ENCODE assay signal across 16 mouse cellular contexts in genomic region chr4:32056441-32056840, GRCm38 (mm10).
DNase-seq lines count a peak whose midpoint lies in the region; ATAC-seq and TF ChIP-seq lines count a peak whose summit lies in the region.
"Had no signal": no experiment of that assay in that cellular context is flagged by ENCODE, and none has a peak within 500 bp of the region (broad histone marks: within the 10 kb centered on the region; RNA-seq: fewer than 3 reads in every experiment).

No protein-coding gene starts in this region.

- H3K4me1 ChIP-seq in intestine, embryonic 14.5 days (replicated peaks; ENCODE audit: control insufficient read depth, insufficient read depth, low read length): 0 out of 2 replicates have a peak, but pooled peaks cover 5% of the 10 kb centered on the region
- H3K4me1 ChIP-seq in intestine, postnatal 0 days (replicated peaks; ENCODE audit: control insufficient read depth, insufficient read depth, low read length): no peaks in the 10 kb centered on the region; the same call in 1 of the 2 replicates
- no peaks in the 10 kb centered on the region for H3K4me1 ChIP-seq in intestine, embryonic 15.5 days (replicated peaks)
- no peaks in the 10 kb centered on the region for H3K4me1 ChIP-seq in stomach, postnatal 0 days (replicated peaks; ENCODE audit: control insufficient read depth, insufficient read depth)

- H3K27me3 ChIP-seq in intestine, embryonic 14.5 days (replicated peaks; ENCODE audit: control insufficient read depth, insufficient read depth, low read length): no peaks in the 10 kb centered on the region
- H3K27me3 ChIP-seq in intestine, postnatal 0 days (replicated peaks; ENCODE audit: control insufficient read depth, insufficient read depth, low read length): no peaks in the 10 kb centered on the region
- no peaks in the 10 kb centered on the region for H3K27me3 ChIP-seq in intestine, embryonic 15.5 days (replicated peaks)
- H3K27me3 ChIP-seq in stomach, postnatal 0 days (ENCODE audit: control insufficient read depth, insufficient read depth, low read length): no peaks in the 10 kb centered on the region
- H3K27me3 ChIP-seq: limb, embryonic 13.5 days; lung, embryonic 15.5 days; neural tube, embryonic 13.5 days had no signal

- no peak overlapping the region for H3K4me3 ChIP-seq in intestine, embryonic 14.5 days (ENCODE audit: low read depth, low read length)
- H3K4me3 ChIP-seq in intestine, postnatal 0 days (ENCODE audit: low read depth, low read length): no peak overlapping the region
- no peak overlapping the region for H3K4me3 ChIP-seq in intestine, embryonic 15.5 days (replicated peaks)
- no peak overlapping the region for H3K4me3 ChIP-seq in stomach, postnatal 0 days (ENCODE audit: low read depth, low read length)
- H3K4me3 ChIP-seq: erythroblast, embryonic 14.5 days; midbrain, embryonic 12.5 days had no signal

- H3K36me3 ChIP-seq in intestine, embryonic 14.5 days (ENCODE audit: control insufficient read depth, insufficient read depth, low read length): no peaks in the 10 kb centered on the region
- H3K36me3 ChIP-seq in intestine, postnatal 0 days (ENCODE audit: control insufficient read depth, insufficient read depth): no peaks in the 10 kb centered on the region
- no peaks in the 10 kb centered on the region for H3K36me3 ChIP-seq in intestine, embryonic 15.5 days
- H3K36me3 ChIP-seq in stomach, postnatal 0 days (ENCODE audit: control insufficient read depth, insufficient read depth, low read length): no peaks in the 10 kb centered on the region
- H3K36me3 ChIP-seq: limb, embryonic 13.5 days; lung, embryonic 15.5 days; midbrain, embryonic 12.5 days; neural tube, embryonic 13.5 days had no signal

- H3K9ac ChIP-seq in intestine, embryonic 14.5 days (ENCODE audit: low read length): no peak overlapping the region
- H3K9ac ChIP-seq in intestine, postnatal 0 days (ENCODE audit: low read depth, low read length): no peak overlapping the region
- H3K9ac ChIP-seq in intestine, embryonic 15.5 days: no peak overlapping the region
- no peak overlapping the region for H3K9ac ChIP-seq in stomach, postnatal 0 days (ENCODE audit: low read length)
- H3K9ac ChIP-seq: midbrain, embryonic 12.5 days had no signal

- TF ChIP-seq CTCF in intestine, postnatal 0 days (IDR thresholded peaks at IDR 0.05; ENCODE audit: low read depth): no peak
- no peak for TF ChIP-seq CTCF in stomach, postnatal 0 days (IDR thresholded peaks at IDR 0.05; ENCODE audit: low read depth)

- WGBS in intestine, embryonic 14.5 days: 68% methylated on average over 7 of the region's 7 CpGs
- WGBS in intestine, postnatal 0 days: 70% methylated on average over 7 of the region's 7 CpGs
- WGBS in intestine, embryonic 15.5 days: 62% methylated on average over 7 of the region's 7 CpGs
- WGBS in stomach, postnatal 0 days: 65% methylated on average over 7 of the region's 7 CpGs

- H3K4me2 ChIP-seq in intestine, embryonic 14.5 days (ENCODE audit: low read length): no peak overlapping the region
- H3K4me2 ChIP-seq in intestine, postnatal 0 days (replicated peaks; ENCODE audit: low read depth): no peak overlapping the region
- no peak overlapping the region for H3K4me2 ChIP-seq in intestine, embryonic 15.5 days (replicated peaks)
- H3K4me2 ChIP-seq in stomach, postnatal 0 days (replicated peaks; ENCODE audit: low read depth): 0 out of 2 replicates have a peak overlapping the region, but pooled peaks have one; percentile 17
- H3K4me2 ChIP-seq: liver, embryonic 11.5 days; midbrain, embryonic 12.5 days had no signal

- ATAC-seq in CD4-positive, CD25-positive, alpha-beta regulatory T cell, adult 4 months: no peak
- ATAC-seq in intestine, embryonic 14.5 days (replicated peaks; ENCODE audit: low FRiP score, low TSS enrichment, low read depth): no peak
- no peak for ATAC-seq in intestine, postnatal 0 days
- ATAC-seq in intestine, embryonic 15.5 days: 0 out of 2 replicates have a peak, but pooled peaks have one; percentile 30
- ATAC-seq in stomach, postnatal 0 days (ENCODE audit: low FRiP score, low TSS enrichment): 0 out of 2 replicates have a peak, but pooled peaks have one; percentile 16

- no peak overlapping the region for H3K27ac ChIP-seq in intestine, embryonic 14.5 days (ENCODE audit: low read depth)
- no peak overlapping the region for H3K27ac ChIP-seq in intestine, postnatal 0 days (ENCODE audit: low read depth, low read length)
- H3K27ac ChIP-seq in intestine, embryonic 15.5 days: no peak overlapping the region
- no peak overlapping the region for H3K27ac ChIP-seq in stomach, postnatal 0 days (replicated peaks)
- H3K27ac ChIP-seq: gastrocnemius, adult 2 months; limb, embryonic 13.5 days; lung, embryonic 15.5 days; midbrain, embryonic 12.5 days had no signal

- no peak for TF ChIP-seq EP300 in stomach, postnatal 0 days (optimal IDR thresholded peaks at IDR 0.05)

- H3K9me3 ChIP-seq in intestine, embryonic 14.5 days (ENCODE audit: control insufficient read depth, low read length): no peaks in the 10 kb centered on the region
- H3K9me3 ChIP-seq in intestine, postnatal 0 days (ENCODE audit: control insufficient read depth): no peaks in the 10 kb centered on the region
- no peaks in the 10 kb centered on the region for H3K9me3 ChIP-seq in intestine, embryonic 15.5 days
- no peaks in the 10 kb centered on the region for H3K9me3 ChIP-seq in stomach, postnatal 0 days (ENCODE audit: control insufficient read depth, low read length)
- H3K9me3 ChIP-seq: limb, embryonic 13.5 days; lung, embryonic 15.5 days; midbrain, embryonic 12.5 days; neural tube, embryonic 13.5 days had no signal

- DNase-seq in CD4-positive, CD25-positive, alpha-beta regulatory T cell, adult 2 months (ENCODE audit: low read depth, low spot score): peak; percentile 13
- peak; percentile 53 for DNase-seq in intestine, embryonic 14.5 days (ENCODE audit: low spot score)
- DNase-seq in stomach, postnatal 0 days (ENCODE audit: low spot score): no peak
- no peak for DNase-seq in lung, postnatal 25 days (ENCODE audit: low spot score)
- DNase-seq: gastrocnemius, adult 2 months; gastrocnemius, postnatal 36 days; heart, postnatal 4 days had no signal

Comparison
In these comparisons a context has a peak if more than half of its experiments do, and no peak if none do; other contexts are left out.
1. ATAC-seq: peak in intestine, embryonic 15.5 days (single experiment) and stomach, postnatal 0 days (single experiment); none in CD4-positive, CD25-positive, alpha-beta regulatory T cell, adult 4 months (single experiment), intestine, embryonic 14.5 days (single experiment) and intestine, postnatal 0 days (single experiment).
2. DNase-seq: peak in CD4-positive, CD25-positive, alpha-beta regulatory T cell, adult 2 months (single experiment) and intestine, embryonic 14.5 days (single experiment); none in stomach, postnatal 0 days (single experiment) and lung, postnatal 25 days (single experiment).